Mouse (Mus musculus): ENCODE results near the gene Myo10.

DNA sequence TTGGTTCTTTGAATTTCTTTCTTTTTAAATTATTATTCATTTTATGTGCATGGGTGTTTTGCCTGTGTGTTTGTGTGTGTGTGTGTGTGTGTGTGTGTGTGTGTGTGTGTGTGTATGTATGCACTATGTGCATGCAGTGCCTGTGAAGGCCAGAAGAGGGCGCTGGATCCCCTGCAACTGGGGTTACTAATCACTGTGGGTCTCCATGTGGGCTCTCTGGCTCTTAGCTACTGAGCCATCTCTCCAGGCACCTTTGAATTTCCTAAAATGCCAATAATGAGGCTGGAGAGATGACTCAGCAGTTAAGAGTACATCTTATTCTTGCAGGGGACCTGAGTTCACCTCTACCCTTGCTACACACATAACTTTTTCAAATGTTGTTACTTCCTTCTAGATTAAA lies 18.1 kb upstream of the Myo10 start:
- TF ChIP-seq CTCF (IDR thresholded peaks at IDR 0.05; ENCODE audit: extremely low read depth, insufficient read depth, low read length) (no peak), POLR2A (IDR thresholded peaks at IDR 0.05; ENCODE audit: extremely low read depth, insufficient read depth, low read length) (no peak)

Measured in cortical plate, adult 2 months (tissue).